Comparison of ENCODE assay signal across 19 mouse cellular contexts in genomic region chr13:52996201-52996600, GRCm38 (mm10). TPM values are rescaled to one million over a fixed set of nuclear protein-coding genes. Genes with fewer than 3 reads are reported as not detected.
A peak's percentile ranks its signal among the peaks of the same experiment; 100 is the strongest.
DNase-seq lines count a peak whose midpoint lies in the region; ATAC-seq lines count a peak whose summit lies in the region.
"Had no signal": no experiment of that assay in that cellular context is flagged by ENCODE, and none has a peak within 500 bp of the region (broad histone marks: within the 10 kb centered on the region; RNA-seq: fewer than 3 reads in every experiment).

No protein-coding gene starts in this region.

- no peak for DNase-seq in heart, embryonic 10.5 days (ENCODE audit: low spot score)
- no peak for DNase-seq in heart, postnatal 4 days
- DNase-seq in liver: no peak
- DNase-seq in layer of hippocampus, postnatal 25 days (ENCODE audit: extremely low spot score in 1 of 2, low spot score in 1 of 2): no peak
- DNase-seq: adrenal gland, adult 2 months; adrenal gland, postnatal 10 days; adrenal gland, postnatal 25 days; cerebellum, adult 11 months; cerebellum, adult 18-20 months; cerebellum, adult 8-10 months; cerebellum, adult 9-11 months; cerebellum, postnatal 14 days; cerebellum, postnatal 36 days; embryo, embryonic 11 days; forebrain, postnatal 0 days had no signal

- H3K27ac ChIP-seq in heart, embryonic 10.5 days: peak overlapping the region; percentile 32; the same call in 1 of the 2 replicates
- no peak overlapping the region for H3K27ac ChIP-seq in liver, embryonic 16.5 days (ENCODE audit: low read length)
- H3K27ac ChIP-seq: embryonic facial prominence, embryonic 12.5 days; forebrain, embryonic 13.5 days; forebrain, embryonic 15.5 days had no signal

- no peaks in the 10 kb centered on the region for H3K27me3 ChIP-seq in heart, embryonic 10.5 days (ENCODE audit: insufficient read depth, poor library complexity, severe bottlenecking)
- H3K27me3 ChIP-seq in liver, embryonic 16.5 days (ENCODE audit: control insufficient read depth, insufficient read depth, low read depth, low read length): no peaks in the 10 kb centered on the region
- H3K27me3 ChIP-seq: embryonic facial prominence, embryonic 12.5 days; forebrain, embryonic 13.5 days; forebrain, embryonic 15.5 days had no signal

- peak; percentile 61 for ATAC-seq in liver, embryonic 16.5 days (ENCODE audit: low read depth)
- ATAC-seq: forebrain, embryonic 13.5 days; forebrain, embryonic 15.5 days; forebrain, postnatal 0 days had no signal

- 72% methylated on average over 8 of the region's 8 CpGs for WGBS in heart, embryonic 10.5 days
- WGBS in liver, embryonic 16.5 days (ENCODE audit: insufficient replicate concordance): 57% methylated on average over 8 of the region's 8 CpGs

- H3K4me2 ChIP-seq in liver, embryonic 16.5 days (ENCODE audit: low read depth, low read length): no peak overlapping the region
- H3K4me2 ChIP-seq: embryonic facial prominence, embryonic 12.5 days; forebrain, embryonic 13.5 days; forebrain, embryonic 15.5 days had no signal

- no peak overlapping the region for H3K4me3 ChIP-seq in heart, embryonic 10.5 days
- no peak overlapping the region for H3K4me3 ChIP-seq in liver, embryonic 16.5 days (ENCODE audit: low read depth, low read length)
- H3K4me3 ChIP-seq: embryonic facial prominence, embryonic 12.5 days; forebrain, embryonic 13.5 days; forebrain, embryonic 15.5 days had no signal

- no peaks in the 10 kb centered on the region for H3K36me3 ChIP-seq in heart, embryonic 10.5 days
- H3K36me3 ChIP-seq in liver, embryonic 16.5 days (ENCODE audit: control insufficient read depth, insufficient read depth): no peaks in the 10 kb centered on the region
- H3K36me3 ChIP-seq: embryonic facial prominence, embryonic 12.5 days; forebrain, embryonic 15.5 days had no signal

- H3K9ac ChIP-seq in liver, embryonic 16.5 days (ENCODE audit: low read depth, low read length): no peak overlapping the region
- H3K9ac ChIP-seq: embryonic facial prominence, embryonic 12.5 days; forebrain, embryonic 13.5 days; forebrain, embryonic 15.5 days; forebrain, postnatal 0 days had no signal

- H3K9me3 ChIP-seq in heart, embryonic 10.5 days: no peaks in the 10 kb centered on the region
- H3K9me3 ChIP-seq in liver, embryonic 16.5 days (replicated peaks; ENCODE audit: control insufficient read depth, low read length): no peaks in the 10 kb centered on the region
- H3K9me3 ChIP-seq: embryonic facial prominence, embryonic 12.5 days; forebrain, embryonic 13.5 days; forebrain, embryonic 15.5 days had no signal

- H3K4me1 ChIP-seq in heart, embryonic 10.5 days: peaks cover 14% of the 10 kb centered on the region
- no peaks in the 10 kb centered on the region for H3K4me1 ChIP-seq in liver, embryonic 16.5 days (ENCODE audit: control insufficient read depth, low read depth, low read length)
- H3K4me1 ChIP-seq: embryonic facial prominence, embryonic 12.5 days; forebrain, embryonic 13.5 days; forebrain, embryonic 15.5 days had no signal

RNA-seq across cellular contexts. Expression of gene Nfil3, which starts 15.3 kb away (rescaled TPM):
- polyA plus RNA-seq in heart, embryonic 10.5 days (2016; fragmentation: Nextera tagmentation; extraction: Ambion mirVana): 32.7 and 43.1 TPM in 2 replicates
- 10 to 100 TPM; 24.6 to 27.7 TPM for total RNA-seq in heart, postnatal 4 days (2021)
- 6.6 and 7.4 TPM in 2 replicates for polyA plus RNA-seq in liver, embryonic 16.5 days (2015; fragmentation: Nextera tagmentation; extraction: Ambion mirVana)
- 10 to 100 TPM; 12.5 to 15.1 TPM for total RNA-seq in layer of hippocampus, postnatal 25 days (2021)
